Mouse (Mus musculus) hindbrain, embryonic 14.5 days (tissue): ENCODE measurements around the gene Tdo2. TPM values are rescaled to one million over a fixed set of nuclear protein-coding genes. Genes with fewer than 3 reads are reported as not detected.

Source experiments
- ATAC-seq: fragments of 200-750 bp; cut with Nextera tagmentation; 2 replicates; pipeline ENCODE4 v1.8.0; 2017; ENCODE audit warnings: moderate number of reproducible peaks, mild to moderate bottlenecking, moderate TSS enrichment, moderate library complexity; ENCODE audit not compliant: low FRiP score
- DNase-seq: peaks from one replicate; pipeline ENCODE4 v3.0.0-alpha.2; 2015; ENCODE audit warnings: low spot score
- H3K27ac ChIP-seq: fragments of 300-500 bp; sonication (generic); 2 replicates; pipeline ENCODE4 v1.5.1; 2014; ENCODE audit warnings: mild to moderate bottlenecking, moderate library complexity
- H3K27me3 ChIP-seq: fragments of 300-500 bp; sonication (generic); 2 replicates; pipeline ENCODE4 v1.6.1; 2014; ENCODE audit warnings: mild to moderate bottlenecking, low read length, mixed read lengths; ENCODE audit not compliant: control insufficient read depth, insufficient read depth
- H3K36me3 ChIP-seq: fragments of 300-500 bp; sonication (generic); replicated peaks from 2 replicates; pipeline ENCODE4 v1.6.1; 2014; ENCODE audit not compliant: control insufficient read depth, insufficient read depth
- H3K4me1 ChIP-seq: fragments of 300-500 bp; sonication (generic); replicated peaks from 2 replicates; pipeline ENCODE4 v1.6.1; 2014; ENCODE audit warnings: antibody characterized with exemption, low read length, mixed read lengths; ENCODE audit not compliant: control insufficient read depth, insufficient read depth
- H3K4me2 ChIP-seq: fragments of 300-500 bp; sonication (generic); replicated peaks from 2 replicates; pipeline ENCODE4 v1.6.1; 2014; ENCODE audit warnings: mild to moderate bottlenecking, moderate library complexity
- H3K4me3 ChIP-seq: fragments of 300-500 bp; sonication (generic); replicated peaks from 2 replicates; pipeline ENCODE4 v1.5.1; 2014; ENCODE audit warnings: mild to moderate bottlenecking, low read length
- H3K9ac ChIP-seq: fragments of 300-500 bp; sonication (generic); 2 replicates; pipeline ENCODE4 v1.6.1; 2014
- H3K9me3 ChIP-seq: fragments of 300-500 bp; sonication (generic); 2 replicates; pipeline ENCODE4 v1.6.1; 2016; ENCODE audit warnings: low read length; ENCODE audit not compliant: control insufficient read depth
- WGBS: fragments of 180-500 bp; shearing (Covaris S2); extraction: QIAGEN DNeasy Blood & Tissue Kit; methylation state at CpG from one replicate; pipeline ENCODE4 v1.1.7; 2014; 5-methylcytosine and 5-hydroxymethylcytosine counted together
- polyA plus RNA-seq: library from polyadenylated mRNA; unstranded; fragments of >200 nt; fragmentation: Nextera tagmentation; extraction: Ambion mirVana; gene quantifications from 2 replicates; pipeline ENCODE4 v1.2.1, GENCODE M21; 2014

Gene Tdo2
- polyA plus RNA-seq, 1 experiment from 2014 or later, result not detected

DNA sequence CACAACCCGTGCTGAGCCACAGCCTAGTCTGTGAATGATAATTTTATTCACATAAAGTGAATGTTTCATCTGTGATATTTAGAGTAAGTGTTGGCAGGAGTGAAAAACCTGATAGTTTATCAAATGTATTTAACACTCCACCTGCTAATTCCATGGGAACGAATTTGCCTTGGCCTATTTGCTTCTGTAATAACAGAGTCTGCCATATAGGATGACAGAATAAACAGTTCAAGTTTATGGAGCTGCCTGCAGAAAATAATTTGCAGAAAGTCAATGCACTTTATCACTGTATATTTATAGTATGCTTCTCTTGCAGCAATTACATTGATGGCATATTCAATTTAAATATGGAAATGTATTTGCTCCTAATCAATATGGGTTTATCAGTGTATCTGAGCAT, 24.2 kb downstream of the Tdo2 start:
- WGBS, result 79% methylated on average over 2 of the region's 2 CpGs
- Histone ChIP-seq H3K36me3 (no peaks in the 10 kb centered on the region), H3K4me1 (no peaks in the 10 kb centered on the region), H3K4me3 (no peak overlapping the region), H3K4me2 (no peak overlapping the region), H3K9me3 (no peaks in the 10 kb centered on the region), H3K27ac (no peak overlapping the region), H3K27me3 (no peaks in the 10 kb centered on the region), H3K9ac (no peak overlapping the region)
- DNase-seq (no peak), ATAC-seq (no peak)

DNA sequence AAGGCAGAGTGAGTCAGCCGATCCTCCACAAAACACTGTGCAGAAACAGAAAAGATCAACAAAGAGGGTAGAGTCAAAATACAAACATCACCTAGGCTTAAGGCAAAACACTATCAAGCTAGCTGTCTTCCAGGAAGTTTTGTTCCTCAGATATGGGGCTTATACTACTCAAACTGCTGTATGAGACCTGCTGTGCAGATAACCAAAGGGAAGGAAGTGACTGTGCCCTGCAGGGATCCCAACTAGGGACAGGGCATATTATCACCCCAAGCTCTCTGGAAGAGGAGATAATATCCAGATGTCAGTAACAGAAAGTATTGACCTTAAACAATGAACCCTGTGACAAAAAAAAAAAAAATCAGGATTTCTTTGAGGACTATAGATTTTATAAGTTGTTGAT, 27.0 kb downstream of the Tdo2 start:
- Histone ChIP-seq H3K9ac (no peak overlapping the region), H3K4me1 (no peaks in the 10 kb centered on the region), H3K27me3 (no peaks in the 10 kb centered on the region), H3K27ac (no peak overlapping the region), H3K9me3 (no peaks in the 10 kb centered on the region), H3K4me2 (no peak overlapping the region), H3K4me3 (no peak overlapping the region), H3K36me3 (no peaks in the 10 kb centered on the region)
- DNase-seq, result no peak
- WGBS, result 80% methylated on average over 1 of the region's 1 CpGs
- ATAC-seq, result no peak

- 92% methylated on average over 7 of the region's 7 CpGs for WGBS
- H3K27ac ChIP-seq, result no peak overlapping the region
- no peaks in the 10 kb centered on the region for H3K36me3 ChIP-seq
- 0 out of 2 replicates have a peak, but pooled peaks cover 3% of the 10 kb centered on the region for H3K9me3 ChIP-seq
- H3K27me3 ChIP-seq, result no peaks in the 10 kb centered on the region
- H3K4me2 ChIP-seq, result no peak overlapping the region
- ATAC-seq (no peak), DNase-seq (no peak)
- H3K4me1 ChIP-seq, result no peaks in the 10 kb centered on the region
- no peak overlapping the region for H3K9ac ChIP-seq
- no peak overlapping the region for H3K4me3 ChIP-seq
These were observed 31.1 kb downstream of the Tdo2 start for GRCm38 (mm10) chr3:81944851-81945393.

DNA sequence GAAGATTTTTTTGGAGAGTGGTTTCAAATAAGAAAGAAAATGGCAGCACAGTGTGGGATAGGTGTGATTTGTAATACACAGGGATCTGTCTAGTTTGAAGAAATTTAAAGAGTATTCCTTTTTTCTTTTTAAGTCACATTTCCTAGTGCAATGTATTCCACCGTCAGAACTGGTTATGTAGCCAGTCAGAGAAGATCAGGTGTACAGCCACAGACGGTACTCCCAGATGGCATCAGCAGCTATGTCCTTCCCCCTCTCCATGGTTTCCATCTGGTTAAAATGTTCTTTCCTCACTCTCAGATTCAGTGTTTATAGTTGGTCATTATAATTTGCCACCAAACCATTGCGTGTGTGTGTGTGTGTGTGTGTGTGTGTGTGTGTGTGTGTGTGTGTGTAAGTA, 32.9 kb downstream of the Tdo2 start:
- DNase-seq (no peak), ATAC-seq (no peak)
- H3K36me3 ChIP-seq, result no peaks in the 10 kb centered on the region
- H3K9me3 ChIP-seq, result 0 out of 2 replicates have a peak, but pooled peaks cover 3% of the 10 kb centered on the region
- no peak overlapping the region for H3K27ac ChIP-seq
- H3K4me2 ChIP-seq, result no peak overlapping the region
- H3K4me3 ChIP-seq, result no peak overlapping the region
- H3K4me1 ChIP-seq, result no peaks in the 10 kb centered on the region
- H3K27me3 ChIP-seq, result no peaks in the 10 kb centered on the region
- no peak overlapping the region for H3K9ac ChIP-seq
- WGBS, result 88% methylated on average over 3 of the region's 3 CpGs

- no peak overlapping the region for H3K4me2 ChIP-seq
- H3K9ac ChIP-seq, result no peak overlapping the region
- WGBS, result 97% methylated on average over 3 of the region's 3 CpGs
- no peak overlapping the region for H3K27ac ChIP-seq
- H3K36me3 ChIP-seq, result no peaks in the 10 kb centered on the region
- H3K4me3 ChIP-seq, result no peak overlapping the region
- no peaks in the 10 kb centered on the region for H3K4me1 ChIP-seq
- DNase-seq (no peak), ATAC-seq (no peak)
- H3K27me3 ChIP-seq, result no peaks in the 10 kb centered on the region
- 0 out of 2 replicates have a peak, but pooled peaks cover 3% of the 10 kb centered on the region for H3K9me3 ChIP-seq
These were observed 33.7 kb downstream of the Tdo2 start for GRCm38 (mm10) chr3:81942341-81942740.

- no peak for ATAC-seq
- 79% methylated on average over 3 of the region's 3 CpGs for WGBS
These were observed 37.1 kb downstream of the Tdo2 start for GRCm38 (mm10) chr3:81938924-81939323.

DNA sequence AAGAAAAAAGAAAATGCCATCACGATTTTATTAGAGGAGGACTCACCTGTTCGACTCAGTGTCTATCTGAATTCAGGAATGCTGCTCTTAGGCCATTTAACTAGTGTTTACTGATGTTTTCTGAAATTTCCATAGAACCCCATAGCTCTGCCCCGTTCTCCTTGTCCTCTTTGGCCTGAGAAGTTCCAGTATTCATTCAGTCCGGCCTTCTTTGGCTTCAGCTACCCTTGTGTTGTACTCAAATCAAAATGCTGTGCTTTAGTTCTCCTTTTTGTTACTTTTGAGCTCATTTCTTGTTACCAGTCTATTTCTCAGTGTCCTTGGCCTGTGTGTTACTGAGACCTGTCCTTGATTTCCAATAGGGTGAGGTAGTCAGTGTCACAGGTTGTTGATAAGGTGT, 42.7 kb downstream of the Tdo2 start:
- ATAC-seq, result no peak
- Histone ChIP-seq H3K27me3 (no peaks in the 10 kb centered on the region), H3K27ac (no peak overlapping the region), H3K9ac (no peak overlapping the region), H3K36me3 (no peaks in the 10 kb centered on the region), H3K4me2 (no peak overlapping the region), H3K9me3 (no peaks in the 10 kb centered on the region), H3K4me1 (no peaks in the 10 kb centered on the region), H3K4me3 (no peak overlapping the region)
- no peak for DNase-seq
- 88% methylated on average over 4 of the region's 4 CpGs for WGBS

More at GRCm38 (mm10) chr3:81938924-81939323, 37.1 kb downstream of the Tdo2 start:
- Histone ChIP-seq H3K9ac (no peak overlapping the region), H3K4me3 (no peak overlapping the region), H3K4me1 (no peaks in the 10 kb centered on the region), H3K27me3 (no peaks in the 10 kb centered on the region), H3K4me2 (no peak overlapping the region), H3K36me3 (no peaks in the 10 kb centered on the region), H3K9me3 (0 out of 2 replicates have a peak, but pooled peaks cover 3% of the 10 kb centered on the region), H3K27ac (no peak overlapping the region)
- no peak for DNase-seq

- Histone ChIP-seq H3K4me3 (peak within 1 kb of the TSS; percentile 55), H3K27me3 (no peaks in the 10 kb centered on the region), H3K9me3 (no peaks in the 10 kb centered on the region), H3K4me1 (no peaks in the 10 kb centered on the region), H3K27ac (peak within 1 kb of the TSS; percentile 67), H3K36me3 (no peaks in the 10 kb centered on the region), H3K4me2 (peak within 1 kb of the TSS; percentile 57), H3K9ac (peak within 1 kb of the TSS; percentile 70)
- peak; percentile 88 for DNase-seq
- 10% methylated on average over 27 of the region's 27 CpGs for WGBS
- ATAC-seq, result peak; percentile 90
These were observed 43.6 kb downstream of the Tdo2 start, which contains the start of gene Ctso for GRCm38 (mm10) chr3:81932141-81933101. TSS of gene Ctso (plus strand) at chr3:81932601.

DNA sequence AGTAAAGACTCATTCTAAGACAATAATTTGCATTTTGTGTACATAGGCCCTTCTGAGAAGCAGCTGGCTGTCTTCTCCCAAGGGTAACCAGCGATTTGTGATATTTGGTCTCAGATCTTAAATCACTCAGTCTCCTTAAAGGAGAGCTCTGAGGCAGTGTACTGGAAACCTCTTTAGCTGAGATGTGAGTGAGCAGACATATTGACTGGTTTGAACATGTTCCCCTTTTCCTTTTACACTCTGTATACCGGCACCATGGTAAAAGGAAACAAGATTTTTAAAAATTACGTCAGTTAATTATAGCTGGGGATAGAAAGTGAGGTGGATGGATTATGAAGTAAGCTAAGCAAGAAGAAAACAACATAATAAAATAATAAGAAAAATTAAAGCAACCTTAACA, 44.3 kb downstream of the Tdo2 start:
- Histone ChIP-seq H3K4me3 (no peak overlapping the region), H3K4me1 (no peaks in the 10 kb centered on the region), H3K4me2 (no peak overlapping the region), H3K9ac (no peak overlapping the region), H3K27me3 (no peaks in the 10 kb centered on the region), H3K27ac (no peak overlapping the region; the same call in 1 of the 2 replicates), H3K9me3 (no peaks in the 10 kb centered on the region), H3K36me3 (no peaks in the 10 kb centered on the region)
- DNase-seq (no peak), ATAC-seq (no peak)
- WGBS, result 67% methylated on average over 3 of the region's 3 CpGs
